Comparison of ENCODE assay signal across 8 mouse cellular contexts in genomic region chr17:25828712-25829557, GRCm38 (mm10). TPM values are rescaled to one million over a fixed set of nuclear protein-coding genes. Genes with fewer than 3 reads are reported as not detected.
DNase-seq lines count a peak whose midpoint lies in the region; ATAC-seq lines count a peak whose summit lies in the region.

Gene Jmjd8, plus strand, starts transcription at chr17:25828867.

- H3K27ac ChIP-seq in intestine, embryonic 16.5 days (ENCODE audit: low read length), result peak within 1 kb of the TSS; percentile 93
- peak within 1 kb of the TSS; percentile 93 for H3K27ac ChIP-seq in limb, embryonic 10.5 days
- H3K27ac ChIP-seq in midbrain, embryonic 12.5 days (replicated peaks), result peak within 1 kb of the TSS; percentile 91

- peak within 1 kb of the TSS; percentile 69 for H3K4me3 ChIP-seq in intestine, embryonic 16.5 days (ENCODE audit: low read length)
- H3K4me3 ChIP-seq in limb, embryonic 10.5 days, result peak within 1 kb of the TSS; percentile 77
- H3K4me3 ChIP-seq in midbrain, embryonic 12.5 days, result peak within 1 kb of the TSS; percentile 67

- H3K4me2 ChIP-seq in intestine, embryonic 16.5 days (ENCODE audit: low read depth, low read length), result peak within 1 kb of the TSS; percentile 67
- H3K4me2 ChIP-seq in midbrain, embryonic 12.5 days (replicated peaks), result peak within 1 kb of the TSS; percentile 84

- H3K4me1 ChIP-seq in intestine, embryonic 16.5 days (ENCODE audit: control insufficient read depth, insufficient read depth, low read length), result peaks cover 50% of the 10 kb centered on the region
- peaks cover 88% of the 10 kb centered on the region for H3K4me1 ChIP-seq in limb, embryonic 10.5 days
- H3K4me1 ChIP-seq in midbrain, embryonic 12.5 days, result peaks cover 63% of the 10 kb centered on the region

- H3K36me3 ChIP-seq in intestine, embryonic 16.5 days (ENCODE audit: control insufficient read depth, insufficient read depth, low read length), result peaks cover 15% of the 10 kb centered on the region
- peaks cover 60% of the 10 kb centered on the region for H3K36me3 ChIP-seq in limb, embryonic 10.5 days
- H3K36me3 ChIP-seq in midbrain, embryonic 12.5 days, result peaks cover 46% of the 10 kb centered on the region

- no peaks in the 10 kb centered on the region for H3K9me3 ChIP-seq in intestine, embryonic 16.5 days (ENCODE audit: control insufficient read depth, low read length)
- H3K9me3 ChIP-seq in limb, embryonic 10.5 days (replicated peaks), result no peaks in the 10 kb centered on the region
- H3K9me3 ChIP-seq in midbrain, embryonic 12.5 days, result no peaks in the 10 kb centered on the region

- peak within 1 kb of the TSS; percentile 82 for H3K9ac ChIP-seq in intestine, embryonic 16.5 days (ENCODE audit: low read depth, low read length)
- peak within 1 kb of the TSS; percentile 84 for H3K9ac ChIP-seq in midbrain, embryonic 12.5 days (replicated peaks)

- WGBS in intestine, embryonic 16.5 days, result 1% methylated on average over 32 of the region's 32 CpGs
- WGBS in limb, embryonic 10.5 days, result 2% methylated on average over 32 of the region's 32 CpGs
- WGBS in midbrain, embryonic 12.5 days, result under 1% methylated on average over 32 of the region's 32 CpGs

- peak; percentile 47 for ATAC-seq in intestine, embryonic 16.5 days
- peak; percentile 42 for ATAC-seq in midbrain, embryonic 12.5 days (ENCODE audit: low FRiP score, low read depth)

- H3K27me3 ChIP-seq in intestine, embryonic 16.5 days (replicated peaks; ENCODE audit: control insufficient read depth, insufficient read depth, low read length), result no peaks in the 10 kb centered on the region
- H3K27me3 ChIP-seq in limb, embryonic 10.5 days (ENCODE audit: low read depth, poor library complexity, severe bottlenecking), result no peaks in the 10 kb centered on the region
- H3K27me3 ChIP-seq in midbrain, embryonic 12.5 days, result no peaks in the 10 kb centered on the region

- peak; percentile 80 to 88 for DNase-seq in left cerebral cortex, adult 18-20 months (ENCODE audit: low spot score in 2 of 2)
- DNase-seq in left cerebral cortex, adult 11 months (ENCODE audit: low spot score), result no peak
- peak; percentile 86 for DNase-seq in embryo, embryonic 9.5 days (ENCODE audit: extremely low spot score)
- no peak for DNase-seq in gonadal fat pad, adult 2 months (ENCODE audit: low read depth)
- peak; percentile 90 for DNase-seq in limb, embryonic 10.5 days (ENCODE audit: low spot score)
- peak; percentile 52 to 69 for DNase-seq in spleen, adult 18-20 months

RNA-seq across cellular contexts. Expression of gene Jmjd8, which starts in this region (rescaled TPM):
- total RNA-seq in left cerebral cortex, adult 18-20 months (2021), result 10 to 100 TPM; 43.5 to 52.3 TPM
- 91.2 and 94.5 TPM in 2 replicates for polyA plus RNA-seq in gonadal fat pad, adult 2 months (2012; rRNA removed)
- 50.1 and 50.9 TPM in 2 replicates for polyA plus RNA-seq in intestine, embryonic 16.5 days (2015; fragmentation: Nextera tagmentation; extraction: Ambion mirVana)
- polyA plus RNA-seq in limb, embryonic 10.5 days (2016; fragmentation: Nextera tagmentation; extraction: Ambion mirVana), result 52.4 and 54.9 TPM in 2 replicates
- polyA plus RNA-seq in midbrain, embryonic 12.5 days (2016; fragmentation: Nextera tagmentation; extraction: Ambion mirVana), result 70.7 and 71.1 TPM in 2 replicates

Comparison
In these comparisons a context has a peak if more than half of its experiments do, and no peak if none do; other contexts are left out.
1. DNase-seq: peak in left cerebral cortex, adult 18-20 months (2 of 2), embryo, embryonic 9.5 days (single experiment), limb, embryonic 10.5 days (single experiment) and spleen, adult 18-20 months (2 of 2); none in left cerebral cortex, adult 11 months (single experiment) and gonadal fat pad, adult 2 months (single experiment).
2. Peak in every context shown above with its lines, with median percentiles within 50 percentile points of each other: H3K27ac ChIP-seq and H3K4me3 ChIP-seq.